Mouse (Mus musculus): ENCODE data around the gene Thra.

DNA sequence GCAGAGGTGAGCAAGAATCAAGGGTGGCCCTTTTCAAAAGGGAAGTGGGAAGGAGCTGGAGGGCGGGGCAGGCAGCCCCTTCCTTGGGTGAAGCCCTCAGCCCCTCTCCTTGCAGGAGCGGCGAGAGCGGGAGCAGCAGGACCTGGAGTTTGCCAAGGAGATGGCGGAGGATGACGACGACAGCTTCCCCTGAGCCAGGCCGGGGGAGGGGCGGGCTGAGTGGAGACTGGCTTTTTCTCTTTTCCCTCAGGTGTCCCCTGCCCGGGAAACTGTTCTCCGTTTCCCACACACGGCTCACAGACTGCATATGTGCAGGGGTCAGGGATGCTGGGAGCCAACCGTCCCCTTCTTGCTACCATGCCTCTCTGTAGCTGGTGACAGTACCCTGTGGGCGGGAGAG, 45.0 kb upstream of the Thra start:
- TF ChIP-seq GATA1 (IDR thresholded peaks at IDR 0.05; ENCODE audit: borderline replicate concordance, low read length) (no peak), FLI1 (IDR thresholded peaks at IDR 0.05; ENCODE audit: low read length) (no peak)
